Mouse (Mus musculus): ENCODE data around the gene Rtkn. TPM values are rescaled to one million over a fixed set of nuclear protein-coding genes. Genes with fewer than 3 reads are reported as not detected.
A peak's percentile ranks its signal among the peaks of the same experiment; 100 is the strongest.

Rtkn gene
- polyA plus RNA-seq, 1 experiment from 2014 or later: 10.1 TPM

DNA sequence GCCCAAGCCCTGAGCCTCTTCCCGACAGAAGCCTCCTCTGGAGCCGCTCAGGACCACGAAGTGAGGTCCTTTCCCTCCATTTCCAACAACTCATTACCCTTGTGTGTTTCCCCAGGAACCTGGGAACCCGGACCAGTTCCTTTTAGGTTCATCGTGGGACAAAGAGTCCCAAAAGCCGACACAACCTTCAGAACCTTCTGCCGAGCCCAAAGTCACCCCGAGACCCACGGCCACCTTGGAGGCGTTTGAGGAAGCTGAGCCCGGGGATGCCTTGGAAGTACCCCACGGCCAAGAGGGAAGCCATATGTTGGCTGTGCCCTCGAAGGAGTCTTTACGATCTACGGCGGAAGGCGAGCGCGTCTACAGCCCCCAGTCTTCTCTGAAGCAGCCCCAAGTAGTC, 26.2 kb downstream of the Rtkn start:
- Histone ChIP-seq H3K4me2 (peak overlapping the region; percentile 66), H3K27me3 (peaks cover 49% of the 10 kb centered on the region), H3K9ac (peak overlapping the region; percentile 44; the same call in 1 of the 2 replicates), H3K27ac (no peak overlapping the region), H3K9me3 (replicated peaks) (no peaks in the 10 kb centered on the region), H3K4me1 (replicated peaks) (peaks cover 29% of the 10 kb centered on the region), H3K36me3 (no peaks in the 10 kb centered on the region), H3K4me3 (replicated peaks) (peak overlapping the region; percentile 45)
- ATAC-seq (ENCODE audit: low read depth): no peak
- no peak for DNase-seq
- 12% methylated on average over 19 of the region's 19 CpGs for WGBS (ENCODE audit: insufficient replicate concordance)

- peaks cover 43% of the 10 kb centered on the region for H3K27me3 ChIP-seq
- no peak for DNase-seq
- no peak overlapping the region for H3K27ac ChIP-seq
- whole genome bisulfite sequencing (ENCODE audit: insufficient replicate concordance): 1% methylated on average over 49 of the region's 49 CpGs
- no peak for ATAC-seq (ENCODE audit: low read depth)
- peak overlapping the region; percentile 66 for H3K4me2 ChIP-seq
- peak overlapping the region; percentile 45 for H3K4me3 ChIP-seq (replicated peaks)
- no peaks in the 10 kb centered on the region for H3K9me3 ChIP-seq (replicated peaks)
- peaks cover 33% of the 10 kb centered on the region for H3K4me1 ChIP-seq (replicated peaks)
- H3K36me3 ChIP-seq: no peaks in the 10 kb centered on the region
- peak overlapping the region; percentile 44; the same call in 1 of the 2 replicates for H3K9ac ChIP-seq
These were observed 26.8 kb downstream of the Rtkn start for GRCm38 (mm10) chr6:83161921-83162641.

DNA sequence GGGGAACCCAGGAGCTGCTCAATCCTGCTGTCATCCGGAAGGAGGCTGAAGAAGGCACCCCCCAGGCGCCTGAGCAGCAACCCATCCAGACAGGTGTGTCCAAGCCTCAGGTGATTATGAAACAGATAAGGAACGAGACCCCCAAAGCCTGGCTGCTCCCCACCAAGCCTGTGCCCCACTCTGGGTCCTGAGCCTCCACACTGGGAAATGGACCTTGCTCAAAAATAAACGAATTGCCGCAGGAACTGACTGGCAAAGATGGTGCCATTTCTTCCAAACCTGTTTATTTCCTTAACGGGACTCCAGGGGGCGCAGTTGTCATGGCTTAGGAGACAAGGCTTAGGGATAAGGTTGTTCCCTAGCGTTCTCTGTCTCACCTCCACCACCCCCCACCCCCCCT, 27.4 kb downstream of the Rtkn start:
- H3K4me1 ChIP-seq (replicated peaks): peaks cover 39% of the 10 kb centered on the region
- H3K27ac ChIP-seq: no peak overlapping the region
- peak overlapping the region; percentile 44; the same call in 1 of the 2 replicates for H3K9ac ChIP-seq
- peaks cover 38% of the 10 kb centered on the region for H3K27me3 ChIP-seq
- H3K4me2 ChIP-seq: peak overlapping the region; percentile 66
- no peaks in the 10 kb centered on the region for H3K9me3 ChIP-seq (replicated peaks)
- ATAC-seq (ENCODE audit: low read depth) (no peak), DNase-seq (peak; percentile 46)
- H3K36me3 ChIP-seq: no peaks in the 10 kb centered on the region
- WGBS (ENCODE audit: insufficient replicate concordance): 1% methylated on average over 8 of the region's 8 CpGs
- H3K4me3 ChIP-seq (replicated peaks): peak overlapping the region; percentile 45

DNA sequence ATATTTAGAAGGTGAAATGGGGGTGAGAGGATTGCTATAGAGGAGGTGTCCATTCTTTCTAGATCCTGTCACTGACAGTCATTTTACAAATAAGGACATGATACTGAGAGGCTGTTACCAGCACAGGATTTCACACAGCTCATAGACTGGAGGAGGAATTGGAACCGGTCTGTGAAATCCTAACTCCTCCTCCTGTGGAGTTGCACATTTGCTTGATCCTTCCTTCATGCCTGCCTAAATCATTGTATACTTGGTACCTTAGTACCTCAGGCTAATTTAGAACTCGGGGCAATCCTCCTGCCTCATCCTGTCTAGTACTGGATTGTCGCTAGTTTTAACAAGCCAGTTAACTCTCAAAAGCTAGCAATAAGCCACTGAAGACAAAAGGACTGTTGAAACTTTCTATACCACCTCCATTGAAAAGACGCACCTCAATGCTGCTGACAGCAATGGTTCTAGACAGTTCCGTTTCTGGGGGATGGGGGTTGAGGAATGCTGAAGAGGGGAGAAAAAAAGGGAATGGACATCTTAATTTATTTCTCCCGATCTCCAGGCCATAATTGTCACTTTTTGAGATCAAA, 29.9 kb downstream of the Rtkn start:
- Histone ChIP-seq H3K36me3 (no peaks in the 10 kb centered on the region), H3K27me3 (peaks cover 34% of the 10 kb centered on the region), H3K4me2 (peak overlapping the region; percentile 84), H3K9ac (peak overlapping the region; percentile 91), H3K27ac (peak overlapping the region; percentile 80), H3K4me3 (replicated peaks) (peak overlapping the region; percentile 80), H3K4me1 (replicated peaks) (peaks cover 49% of the 10 kb centered on the region), H3K9me3 (replicated peaks) (no peaks in the 10 kb centered on the region)
- 4% methylated on average over 6 of the region's 6 CpGs for WGBS (ENCODE audit: insufficient replicate concordance)
- DNase-seq (no peak), ATAC-seq (ENCODE audit: low read depth) (peak; percentile 10; the same call in 1 of the 2 replicates)

- Histone ChIP-seq H3K27me3 (peaks cover 28% of the 10 kb centered on the region), H3K9me3 (replicated peaks) (no peaks in the 10 kb centered on the region), H3K4me1 (replicated peaks) (peaks cover 49% of the 10 kb centered on the region), H3K36me3 (no peaks in the 10 kb centered on the region), H3K27ac (peak within 1 kb of the TSS; percentile 80), H3K4me3 (replicated peaks) (peak within 1 kb of the TSS; percentile 80), H3K4me2 (peak within 1 kb of the TSS; percentile 84), H3K9ac (peak within 1 kb of the TSS; percentile 91)
- peak; percentile 91 for DNase-seq
- under 1% methylated on average over 58 of the region's 58 CpGs for WGBS (ENCODE audit: insufficient replicate concordance)
- ATAC-seq (ENCODE audit: low read depth): peak; percentile 87
These were observed 30.5 kb downstream of the Rtkn start, which contains the start of gene Dctn1 for GRCm38 (mm10) chr6:83165607-83166242. Dctn1 (plus strand) TSS chr6:83165920.

DNA sequence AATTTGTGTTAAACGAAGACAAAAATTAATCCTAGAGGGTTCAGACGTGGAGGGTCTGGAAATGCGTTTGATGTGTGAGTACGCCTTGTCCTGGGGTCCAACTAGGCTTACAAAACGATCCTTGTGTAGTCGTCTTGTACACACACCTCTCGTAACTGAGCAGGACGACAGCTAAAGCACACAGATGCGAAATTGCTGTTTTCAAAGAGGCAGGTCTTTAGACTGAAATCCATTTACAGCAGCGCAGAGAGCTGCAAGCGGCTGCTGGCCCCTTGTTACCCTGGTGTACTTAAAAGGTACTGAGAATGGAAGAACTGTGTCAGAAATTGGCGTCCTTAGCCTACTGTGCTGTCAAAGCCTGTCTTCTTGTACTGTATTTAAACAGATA, 31.0 kb downstream of the Rtkn start:
- Histone ChIP-seq H3K4me3 (replicated peaks) (peak overlapping the region; percentile 80), H3K27ac (peak overlapping the region; percentile 80), H3K27me3 (peaks cover 23% of the 10 kb centered on the region), H3K4me1 (replicated peaks) (peaks cover 48% of the 10 kb centered on the region), H3K9me3 (replicated peaks) (no peaks in the 10 kb centered on the region), H3K9ac (peak overlapping the region; percentile 91), H3K36me3 (no peaks in the 10 kb centered on the region), H3K4me2 (peak overlapping the region; percentile 84)
- DNase-seq (no peak), ATAC-seq (ENCODE audit: low read depth) (0 out of 2 replicates have a peak, but pooled peaks have one; percentile 1)
- WGBS (ENCODE audit: insufficient replicate concordance): under 1% methylated on average over 12 of the region's 12 CpGs

DNA sequence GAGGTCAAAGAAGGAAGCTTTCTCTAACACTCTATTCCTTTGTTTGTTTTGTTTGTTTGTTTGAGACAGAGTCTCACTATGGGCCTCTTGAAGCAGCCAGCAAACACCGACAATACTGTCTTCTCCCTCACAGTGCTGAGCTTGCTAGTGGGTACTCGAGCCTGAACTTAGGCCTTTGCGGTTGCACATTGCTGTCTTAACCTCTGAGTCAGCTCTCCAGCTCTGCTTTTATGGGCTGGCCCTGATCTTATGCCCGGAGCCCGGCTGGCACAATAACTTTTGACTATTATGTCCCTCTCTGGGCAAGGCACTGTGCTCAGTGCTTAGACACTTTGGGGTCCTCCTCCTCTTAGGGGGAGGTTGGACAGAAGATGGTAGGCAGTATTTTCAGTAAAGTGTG, 34.6 kb downstream of the Rtkn start:
- DNase-seq: no peak

GRCm38 (mm10) chr6:83171063-83171462, 35.8 kb downstream of the Rtkn start:
- no peak for ATAC-seq (ENCODE audit: low read depth)
- Histone ChIP-seq H3K4me2 (no peak overlapping the region), H3K4me3 (replicated peaks) (no peak overlapping the region), H3K27ac (no peak overlapping the region), H3K36me3 (peaks cover 6% of the 10 kb centered on the region; the same call in 1 of the 2 replicates), H3K4me1 (replicated peaks) (peaks cover 30% of the 10 kb centered on the region), H3K9me3 (replicated peaks) (no peaks in the 10 kb centered on the region), H3K9ac (no peak overlapping the region), H3K27me3 (no peaks in the 10 kb centered on the region)
- 77% methylated on average over 5 of the region's 5 CpGs for WGBS (ENCODE audit: insufficient replicate concordance)
- DNase-seq: no peak

More for the DNA sequence above, 34.6 kb downstream of the Rtkn start:
- peaks cover 3% of the 10 kb centered on the region; the same call in 1 of the 2 replicates for H3K36me3 ChIP-seq
- ATAC-seq (ENCODE audit: low read depth): no peak
- no peak overlapping the region for H3K27ac ChIP-seq
- H3K4me1 ChIP-seq (replicated peaks): peaks cover 31% of the 10 kb centered on the region
- no peaks in the 10 kb centered on the region for H3K27me3 ChIP-seq
- H3K9ac ChIP-seq: no peak overlapping the region
- no peak overlapping the region for H3K4me3 ChIP-seq (replicated peaks)
- no peak overlapping the region for H3K4me2 ChIP-seq
- no peaks in the 10 kb centered on the region for H3K9me3 ChIP-seq (replicated peaks)
- WGBS (ENCODE audit: insufficient replicate concordance): 75% methylated on average over 5 of the region's 5 CpGs

DNA sequence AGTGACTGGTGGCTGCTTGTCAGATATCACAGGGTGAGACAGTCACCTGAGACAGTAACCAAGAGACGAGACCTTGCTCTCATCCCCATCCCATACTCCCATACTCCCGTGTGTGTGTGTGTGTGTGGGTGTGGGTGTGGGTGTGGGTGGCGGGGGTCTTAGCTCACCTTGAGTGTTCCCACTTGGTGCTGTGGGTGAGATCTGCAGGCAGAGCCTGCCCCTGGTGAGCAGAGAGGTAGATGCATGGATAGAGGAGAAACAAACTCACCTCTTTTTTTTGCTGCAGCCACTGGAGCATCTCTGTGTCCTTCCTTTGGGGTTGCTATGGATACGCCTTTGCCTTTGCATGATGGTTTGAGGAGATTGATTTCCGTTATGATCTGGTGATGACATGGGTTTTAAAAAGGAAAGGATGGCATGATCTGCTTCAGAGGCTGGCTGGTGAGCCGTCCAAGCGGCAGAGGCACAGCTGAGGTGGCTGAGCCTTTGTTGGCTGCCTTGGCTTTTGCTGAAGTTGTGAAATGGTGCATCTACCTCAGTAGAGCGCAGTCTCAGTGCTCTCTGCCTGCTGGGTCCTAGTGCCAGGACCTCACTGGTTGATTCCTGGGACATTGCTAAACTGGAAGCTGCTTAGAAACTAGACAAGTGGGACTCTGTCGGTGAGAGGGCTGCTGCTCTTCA, 37.1 kb downstream of the Rtkn start:
- H3K27me3 ChIP-seq: no peaks in the 10 kb centered on the region
- WGBS (ENCODE audit: insufficient replicate concordance): 64% methylated on average over 9 of the region's 9 CpGs
- no peak for DNase-seq
- no peak for ATAC-seq (ENCODE audit: low read depth)
- no peaks in the 10 kb centered on the region for H3K9me3 ChIP-seq (replicated peaks)
- H3K9ac ChIP-seq: no peak overlapping the region
- H3K36me3 ChIP-seq: peaks cover 6% of the 10 kb centered on the region; the same call in 1 of the 2 replicates
- H3K4me3 ChIP-seq (replicated peaks): no peak overlapping the region
- no peak overlapping the region for H3K27ac ChIP-seq
- H3K4me1 ChIP-seq (replicated peaks): peaks cover 24% of the 10 kb centered on the region
- H3K4me2 ChIP-seq: no peak overlapping the region

- Histone ChIP-seq H3K9me3 (replicated peaks) (no peaks in the 10 kb centered on the region), H3K36me3 (peaks cover 6% of the 10 kb centered on the region; the same call in 1 of the 2 replicates), H3K4me2 (no peak overlapping the region), H3K4me1 (replicated peaks) (peaks cover 21% of the 10 kb centered on the region), H3K27me3 (no peaks in the 10 kb centered on the region), H3K9ac (no peak overlapping the region), H3K27ac (no peak overlapping the region), H3K4me3 (replicated peaks) (no peak overlapping the region)
- ATAC-seq (ENCODE audit: low read depth) (no peak), DNase-seq (no peak)
- 85% methylated on average over 8 of the region's 8 CpGs for WGBS (ENCODE audit: insufficient replicate concordance)
These were observed 40.7 kb downstream of the Rtkn start for GRCm38 (mm10) chr6:83175996-83176395.
